Mouse (Mus musculus) E14TG2a.4 (cell line): ENCODE data around the gene Syt1.

Source experiments
- CTCF ChIP-seq: conservative IDR thresholded peaks from 2 replicates; pipeline ENCODE4 v1.5.1; 2014; ENCODE audit warnings: low read length
- NANOG ChIP-seq: IDR thresholded peaks from 2 replicates; pipeline ENCODE4 v1.6.1; 2014; ENCODE audit warnings: borderline replicate concordance, low read length, mixed read lengths
- POU5F1 ChIP-seq: IDR thresholded peaks from 2 replicates; pipeline ENCODE4 v1.6.1; 2014; ENCODE audit warnings: low read length, borderline replicate concordance

DNA sequence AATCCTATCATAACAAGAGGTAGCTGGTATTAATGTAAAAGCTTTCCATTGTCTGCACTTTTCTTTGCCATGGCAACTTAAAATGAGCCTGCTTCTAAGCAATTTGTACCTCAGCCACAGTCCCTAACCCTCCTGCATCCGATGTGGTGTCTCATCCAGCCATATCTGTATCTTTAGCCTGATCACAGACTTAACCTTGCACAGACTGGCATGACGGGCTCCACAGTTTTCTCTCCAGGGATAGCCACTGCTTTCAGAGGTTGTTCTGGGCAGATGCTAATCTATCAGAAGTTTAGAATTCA lies 451.2 kb downstream of the Syt1 start:
- no peak for TF ChIP-seq CTCF
- no peak for TF ChIP-seq NANOG
- no peak for TF ChIP-seq POU5F1
